Mouse (Mus musculus) stomach, embryonic 15.5 days (tissue): Measurements from ENCODE around the gene Socs7. TPM values are rescaled to one million over a fixed set of nuclear protein-coding genes. Genes with fewer than 3 reads are reported as not detected.

Experiments used
- ATAC-seq: fragments of 200-750 bp; cut with Nextera tagmentation; 2 replicates; pipeline ENCODE4 v1.8.0; 2017; ENCODE audit warnings: low read depth, moderate number of reproducible peaks, moderate TSS enrichment; ENCODE audit not compliant: insufficient read depth, low FRiP score
- H3K27ac ChIP-seq: fragments of 300-500 bp; sonication (generic); 2 replicates; pipeline ENCODE4 v1.5.1; 2015; ENCODE audit warnings: mild to moderate bottlenecking, inconsistent platforms
- H3K27me3 ChIP-seq: fragments of 300-500 bp; sonication (generic); replicated peaks from 2 replicates; pipeline ENCODE4 v1.6.1; 2015; ENCODE audit warnings: inconsistent platforms
- H3K36me3 ChIP-seq: fragments of 300-500 bp; sonication (generic); 2 replicates; pipeline ENCODE4 v1.6.1; 2015; ENCODE audit warnings: inconsistent platforms
- H3K4me1 ChIP-seq: fragments of 300-500 bp; sonication (generic); 2 replicates; pipeline ENCODE4 v1.6.1; 2015; ENCODE audit warnings: inconsistent platforms
- H3K4me2 ChIP-seq: fragments of 300-500 bp; sonication (generic); 2 replicates; pipeline ENCODE4 v1.6.1; 2015; ENCODE audit warnings: mild to moderate bottlenecking, inconsistent platforms
- H3K4me3 ChIP-seq: fragments of 300-500 bp; sonication (generic); replicated peaks from 2 replicates; pipeline ENCODE4 v1.5.1; 2015; ENCODE audit warnings: inconsistent platforms
- H3K9ac ChIP-seq: fragments of 300-500 bp; sonication (generic); 2 replicates; pipeline ENCODE4 v1.6.1; 2015; ENCODE audit warnings: inconsistent platforms
- H3K9me3 ChIP-seq: fragments of 300-500 bp; sonication (generic); 2 replicates; pipeline ENCODE4 v1.6.1; 2016; ENCODE audit warnings: inconsistent platforms
- WGBS: fragments of 180-500 bp; shearing (Covaris S2); methylation state at CpG from one replicate; pipeline ENCODE4 v1.1.7; 2015; 5-methylcytosine and 5-hydroxymethylcytosine counted together
- polyA plus RNA-seq: library from polyadenylated mRNA; unstranded; fragments of >200 nt; fragmentation: Nextera tagmentation; extraction: Ambion mirVana; gene quantifications from 2 replicates; pipeline ENCODE4 v1.2.1, GENCODE M21; 2015

The Socs7 gene
- polyA plus RNA-seq, 1 experiment from 2014 or later = 3.4 TPM

- Histone ChIP-seq H3K9ac (no peak overlapping the region), H3K27ac (no peak overlapping the region), H3K4me3 (no peak overlapping the region), H3K36me3 (no peaks in the 10 kb centered on the region), H3K9me3 (no peaks in the 10 kb centered on the region), H3K27me3 (peaks cover 3% of the 10 kb centered on the region; the same call in 1 of the 2 replicates), H3K4me2 (no peak overlapping the region), H3K4me1 (peaks cover 43% of the 10 kb centered on the region)
- WGBS = 5% methylated on average over 6 of the region's 6 CpGs
- ATAC-seq = no peak
Measured at GRCm38 (mm10) chr11:97408171-97408570, 45.8 kb downstream of the Socs7 start.

- no peak for ATAC-seq
- 80% methylated on average over 4 of the region's 4 CpGs for WGBS
- H3K9ac ChIP-seq = no peak overlapping the region
Measured at GRCm38 (mm10) chr11:97410958-97411357, 48.6 kb downstream of the Socs7 start.

DNA sequence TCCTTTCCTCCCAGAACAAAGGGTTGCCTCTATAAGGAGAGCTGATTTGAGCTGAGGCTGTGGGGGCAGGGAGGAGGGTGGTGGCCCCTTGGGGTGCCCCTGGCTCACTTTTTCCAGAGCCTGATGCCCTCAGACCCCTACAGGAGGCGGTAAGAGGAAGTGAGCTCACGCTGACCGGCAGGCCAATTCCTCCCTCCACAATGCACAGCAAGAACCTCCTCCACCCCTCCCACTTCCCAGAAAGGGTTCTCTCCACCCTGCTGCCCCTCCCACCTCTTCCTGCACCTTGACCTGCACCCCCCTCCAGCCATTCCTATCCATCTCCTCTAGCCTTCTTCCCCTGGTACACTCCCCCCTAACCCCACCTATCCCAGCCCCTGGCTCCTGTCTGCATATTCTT is 49.8 kb downstream of the Socs7 start:
- no peak for ATAC-seq
- Histone ChIP-seq H3K27ac (0 out of 2 replicates have a peak overlapping the region, but pooled peaks have one; percentile 23), H3K4me3 (no peak overlapping the region), H3K27me3 (no peaks in the 10 kb centered on the region), H3K9ac (no peak overlapping the region), H3K9me3 (no peaks in the 10 kb centered on the region), H3K36me3 (no peaks in the 10 kb centered on the region), H3K4me1 (peaks cover 28% of the 10 kb centered on the region), H3K4me2 (no peak overlapping the region)
- WGBS = 14% methylated on average over 3 of the region's 3 CpGs

More at GRCm38 (mm10) chr11:97410958-97411357, 48.6 kb downstream of the Socs7 start:
- peaks cover 29% of the 10 kb centered on the region for H3K4me1 ChIP-seq
- H3K27me3 ChIP-seq = peaks cover 3% of the 10 kb centered on the region; the same call in 1 of the 2 replicates
- H3K4me2 ChIP-seq = no peak overlapping the region
- H3K27ac ChIP-seq = no peak overlapping the region
- no peaks in the 10 kb centered on the region for H3K36me3 ChIP-seq
- no peaks in the 10 kb centered on the region for H3K9me3 ChIP-seq
- no peak overlapping the region for H3K4me3 ChIP-seq

- Histone ChIP-seq H3K27me3 (no peaks in the 10 kb centered on the region), H3K9ac (no peak overlapping the region), H3K36me3 (no peaks in the 10 kb centered on the region), H3K4me2 (no peak overlapping the region), H3K9me3 (no peaks in the 10 kb centered on the region), H3K27ac (peak overlapping the region; percentile 23; the same call in 1 of the 2 replicates), H3K4me3 (no peak overlapping the region), H3K4me1 (peaks cover 30% of the 10 kb centered on the region)
- ATAC-seq = no peak
- WGBS = 57% methylated on average over 10 of the region's 10 CpGs
Measured at GRCm38 (mm10) chr11:97412808-97413347, 50.5 kb downstream of the Socs7 start.

DNA sequence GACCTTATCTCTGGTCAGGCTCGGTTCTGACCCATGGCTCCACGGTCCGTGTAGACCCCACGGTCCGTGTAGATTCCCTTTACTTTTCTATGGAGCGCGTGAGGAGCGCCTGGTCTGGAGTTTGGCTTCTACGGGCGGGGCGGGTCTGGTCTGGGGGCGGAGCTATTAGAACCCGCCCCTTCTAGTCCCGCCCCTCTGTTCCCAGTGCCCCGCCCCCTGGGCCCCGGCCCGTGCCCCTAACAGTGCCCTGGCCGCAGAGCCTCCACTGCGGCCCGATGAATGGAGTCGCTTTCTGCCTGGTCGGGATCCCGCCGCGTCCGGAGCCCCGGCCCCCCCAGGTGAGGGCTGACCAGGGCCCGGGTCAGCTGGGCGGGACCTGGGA is 53.0 kb downstream of the Socs7 start, which contains the start of gene Arhgap23:
Gene Arhgap23 (plus strand): TSS at position 204 of the 382 bp plus-strand sequence.
- Histone ChIP-seq H3K9me3 (no peaks in the 10 kb centered on the region), H3K4me3 (peak within 1 kb of the TSS; percentile 92), H3K27ac (peak within 1 kb of the TSS; percentile 83), H3K9ac (peak within 1 kb of the TSS; percentile 79), H3K4me2 (peak within 1 kb of the TSS; percentile 84), H3K4me1 (peaks cover 37% of the 10 kb centered on the region), H3K27me3 (no peaks in the 10 kb centered on the region), H3K36me3 (no peaks in the 10 kb centered on the region)
- ATAC-seq = peak; percentile 86
- WGBS = under 1% methylated on average over 29 of the region's 29 CpGs

DNA sequence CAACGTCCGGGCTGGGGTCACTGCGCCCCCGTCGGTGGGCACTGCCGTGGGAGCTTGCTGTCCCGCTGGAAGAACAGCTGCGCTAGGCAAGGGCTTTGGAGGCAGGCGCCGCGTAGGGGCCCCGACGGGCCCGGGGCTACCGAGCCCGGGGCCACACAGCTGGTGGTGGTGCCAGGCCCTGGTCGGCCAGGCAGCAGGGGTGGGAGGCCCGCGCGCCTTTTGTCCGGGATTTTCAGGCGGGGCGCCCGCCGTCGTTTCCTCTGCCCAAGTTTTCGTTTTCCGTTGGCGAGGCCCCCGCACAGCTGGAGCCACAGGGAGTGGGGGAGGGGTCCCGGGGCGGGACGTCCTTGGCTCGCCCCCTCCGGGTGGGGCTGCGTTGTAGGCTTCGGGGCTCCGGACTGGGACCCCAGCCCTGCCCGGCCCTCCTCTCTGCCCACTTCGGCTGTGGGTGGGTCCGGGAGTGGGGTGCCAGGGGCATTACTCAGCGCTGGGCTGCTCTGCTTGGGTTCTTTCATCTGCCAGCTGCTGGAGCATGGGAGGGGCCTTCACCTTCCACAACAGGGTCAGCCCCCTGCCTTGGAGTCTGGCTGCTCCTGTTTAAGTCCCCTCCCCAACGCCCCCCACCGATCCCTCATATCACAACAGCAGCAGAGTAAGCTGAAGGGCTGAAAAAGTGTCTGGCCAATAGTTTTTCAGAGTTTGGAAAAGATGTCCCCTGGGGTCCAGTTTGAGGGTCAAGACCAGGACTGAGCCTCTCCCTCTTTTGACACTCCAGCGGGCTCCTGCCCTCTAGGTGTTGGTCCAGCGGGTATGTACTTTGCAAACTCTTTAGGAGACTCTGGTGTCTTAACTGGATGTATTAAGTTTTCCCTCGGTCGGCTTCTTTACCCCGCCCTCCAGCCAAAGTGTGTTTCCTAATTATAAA is 53.6 kb downstream of the Socs7 start:
- Histone ChIP-seq H3K4me2 (peak overlapping the region; percentile 84), H3K4me3 (peak overlapping the region; percentile 92), H3K4me1 (peaks cover 37% of the 10 kb centered on the region), H3K9me3 (no peaks in the 10 kb centered on the region), H3K27ac (peak overlapping the region; percentile 83), H3K27me3 (no peaks in the 10 kb centered on the region), H3K9ac (peak overlapping the region; percentile 79), H3K36me3 (no peaks in the 10 kb centered on the region)
- ATAC-seq = peak; percentile 33
- 2% methylated on average over 48 of the region's 49 CpGs for WGBS

DNA sequence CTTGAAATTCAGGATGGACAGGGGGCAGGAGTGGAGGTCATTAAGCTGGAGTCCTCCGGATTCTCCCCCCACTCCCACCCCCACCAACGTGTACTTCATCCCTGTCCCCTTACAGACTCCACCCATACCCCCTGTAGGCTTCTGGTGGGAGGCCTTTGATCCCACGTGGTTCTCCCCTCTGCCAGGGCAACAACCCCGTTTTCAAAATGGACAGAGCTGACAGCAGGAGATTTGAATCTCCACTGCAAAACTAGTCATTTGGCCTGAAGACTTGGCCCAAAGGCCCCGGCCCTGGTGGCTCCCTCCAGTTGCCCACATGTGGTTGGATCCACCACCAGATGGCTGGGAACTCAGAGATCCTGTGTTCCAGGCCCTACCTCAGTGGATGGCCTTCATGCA is 54.3 kb downstream of the Socs7 start:
- Histone ChIP-seq H3K9ac (no peak overlapping the region), H3K4me1 (peaks cover 37% of the 10 kb centered on the region), H3K27ac (no peak overlapping the region; the same call in 1 of the 2 replicates), H3K4me3 (peak overlapping the region; percentile 92), H3K36me3 (no peaks in the 10 kb centered on the region), H3K9me3 (no peaks in the 10 kb centered on the region), H3K27me3 (no peaks in the 10 kb centered on the region), H3K4me2 (peak overlapping the region; percentile 84)
- ATAC-seq = no peak
- 17% methylated on average over 5 of the region's 5 CpGs for WGBS

DNA sequence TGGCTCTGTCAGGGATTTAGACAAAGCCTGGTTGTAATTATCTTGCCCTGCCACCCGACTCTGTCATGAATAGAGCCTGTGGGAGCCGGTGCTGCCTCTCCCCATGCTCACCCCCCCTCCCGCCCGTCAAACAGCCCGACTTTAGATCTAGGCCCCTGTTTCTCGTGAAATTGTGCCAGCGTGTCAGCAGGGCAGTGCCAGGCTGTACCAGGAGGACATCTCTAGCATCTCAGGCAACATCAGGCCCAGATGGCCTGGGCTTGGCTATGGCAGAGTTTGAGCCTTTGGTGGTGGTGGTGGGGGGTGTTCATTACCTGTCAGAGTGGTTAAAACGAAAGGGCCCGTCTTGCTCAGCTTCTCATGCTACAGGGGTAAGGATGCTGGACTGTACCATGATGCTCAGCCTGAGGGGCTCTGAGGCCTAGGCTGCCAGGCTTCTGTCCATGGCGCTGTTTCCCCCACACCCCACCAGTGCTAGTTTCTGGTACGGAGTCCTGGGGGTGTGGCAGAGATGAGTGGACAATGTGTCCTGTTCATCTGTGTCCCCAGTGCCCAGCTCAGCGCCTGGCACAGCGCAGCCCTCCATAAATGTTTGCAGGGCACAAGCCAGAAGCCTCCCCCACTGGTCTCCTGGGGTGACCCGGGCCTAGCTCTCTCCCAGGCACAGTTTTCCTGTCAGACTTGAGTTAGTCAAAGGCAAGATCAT is 56.6 kb downstream of the Socs7 start:
- no peak overlapping the region for H3K4me3 ChIP-seq
- ATAC-seq = no peak
- H3K27me3 ChIP-seq = no peaks in the 10 kb centered on the region
- no peaks in the 10 kb centered on the region for H3K9me3 ChIP-seq
- no peak overlapping the region for H3K4me2 ChIP-seq
- no peak overlapping the region for H3K27ac ChIP-seq
- H3K9ac ChIP-seq = no peak overlapping the region
- 74% methylated on average over 14 of the region's 14 CpGs for WGBS
- peaks cover 30% of the 10 kb centered on the region for H3K4me1 ChIP-seq
- no peaks in the 10 kb centered on the region for H3K36me3 ChIP-seq

DNA sequence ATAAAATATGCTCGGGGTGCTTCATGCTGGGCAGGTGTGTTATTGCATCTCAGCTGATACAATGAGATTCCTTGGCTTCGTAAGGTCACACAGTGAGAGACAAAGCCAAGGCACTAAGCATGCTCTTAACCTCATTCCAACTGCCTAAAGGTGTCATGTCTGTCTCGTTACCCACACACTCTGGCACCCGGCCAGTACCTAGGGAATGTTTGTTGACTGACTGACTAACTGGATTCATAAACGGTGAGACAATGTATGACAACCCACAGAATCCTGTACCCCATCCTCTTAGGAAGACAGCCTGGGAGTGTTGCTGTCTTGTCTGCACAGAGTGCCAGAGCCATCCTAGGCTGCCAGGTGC is 57.2 kb downstream of the Socs7 start:
- Histone ChIP-seq H3K4me2 (no peak overlapping the region), H3K9ac (no peak overlapping the region), H3K9me3 (no peaks in the 10 kb centered on the region), H3K27ac (no peak overlapping the region), H3K27me3 (no peaks in the 10 kb centered on the region), H3K36me3 (no peaks in the 10 kb centered on the region), H3K4me1 (peaks cover 32% of the 10 kb centered on the region), H3K4me3 (no peak overlapping the region)
- 57% methylated on average over 5 of the region's 5 CpGs for WGBS
- ATAC-seq = no peak

DNA sequence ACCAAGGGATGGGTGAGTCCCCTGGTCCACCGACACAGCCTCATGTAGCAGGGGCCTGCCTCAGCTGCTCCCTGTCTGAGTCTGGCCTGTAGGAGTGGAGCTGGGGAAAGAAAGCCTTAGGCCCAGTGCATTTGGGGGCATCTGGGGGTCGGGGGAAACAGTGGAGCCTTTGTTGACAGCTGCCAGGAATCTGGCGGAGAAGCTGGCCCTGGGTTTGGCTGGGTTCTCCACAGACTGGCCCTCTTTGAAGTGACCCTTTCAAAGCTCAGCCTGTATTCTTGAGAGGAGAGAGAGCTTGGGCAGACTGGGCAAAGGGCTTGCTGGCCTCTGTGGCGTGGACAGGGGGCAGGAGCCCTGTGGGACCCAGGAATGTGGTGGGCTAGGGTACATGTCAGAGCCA is 60.2 kb downstream of the Socs7 start:
- no peak overlapping the region for H3K4me3 ChIP-seq
- no peaks in the 10 kb centered on the region for H3K9me3 ChIP-seq
- H3K9ac ChIP-seq = no peak overlapping the region
- peak overlapping the region; percentile 57; the same call in 1 of the 2 replicates for H3K27ac ChIP-seq
- H3K4me2 ChIP-seq = no peak overlapping the region
- ATAC-seq = no peak
- H3K4me1 ChIP-seq = peaks cover 22% of the 10 kb centered on the region
- WGBS = 63% methylated on average over 4 of the region's 4 CpGs
- no peaks in the 10 kb centered on the region for H3K27me3 ChIP-seq
- H3K36me3 ChIP-seq = no peaks in the 10 kb centered on the region

GRCm38 (mm10) chr11:97424092-97424692 is 61.8 kb downstream of the Socs7 start:
- H3K4me3 ChIP-seq = no peak overlapping the region
- peak; percentile 69 for ATAC-seq
- WGBS = 55% methylated on average over 5 of the region's 5 CpGs
- H3K36me3 ChIP-seq = no peaks in the 10 kb centered on the region
- H3K9me3 ChIP-seq = no peaks in the 10 kb centered on the region
- no peak overlapping the region for H3K4me2 ChIP-seq
- peak overlapping the region; percentile 63; the same call in 1 of the 2 replicates for H3K27ac ChIP-seq
- no peak overlapping the region for H3K9ac ChIP-seq
- H3K4me1 ChIP-seq = peaks cover 30% of the 10 kb centered on the region
- H3K27me3 ChIP-seq = no peaks in the 10 kb centered on the region
